Mouse (Mus musculus): ENCODE data around the gene Stim1. TPM values are rescaled to one million over a fixed set of nuclear protein-coding genes. Genes with fewer than 3 reads are reported as not detected.

Gene Stim1
- polyA plus RNA-seq, 1 experiment from 2014 or later, result 11.6 TPM

DNA sequence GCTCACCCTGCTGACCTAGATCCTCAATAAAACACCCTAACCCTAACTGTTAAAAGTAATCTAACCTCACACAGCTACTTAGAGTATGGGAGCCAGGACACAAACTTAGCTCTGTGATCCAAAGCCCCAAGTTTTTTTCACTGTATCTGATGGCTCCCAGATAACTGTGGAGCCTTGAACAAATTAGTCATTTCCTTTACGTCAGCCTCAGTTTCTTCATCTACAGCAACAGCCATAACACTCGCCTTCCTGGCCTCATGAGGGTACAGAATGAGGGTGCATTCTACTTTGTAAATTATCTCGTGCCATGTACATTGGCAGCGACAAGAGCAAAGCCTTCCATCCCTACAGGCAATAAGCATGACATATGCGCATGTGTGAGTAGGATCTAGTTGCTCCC is 25.2 kb upstream of the Stim1 start:
- peaks cover 32% of the 10 kb centered on the region for H3K4me1 ChIP-seq (replicated peaks)
- no peaks in the 10 kb centered on the region for H3K9me3 ChIP-seq
- WGBS, result 86% methylated on average over 5 of the region's 5 CpGs
- peaks cover 37% of the 10 kb centered on the region for H3K36me3 ChIP-seq
- ATAC-seq (ENCODE audit: low read depth), result no peak
- no peak overlapping the region for H3K9ac ChIP-seq
- H3K4me3 ChIP-seq, result no peak overlapping the region
- H3K4me2 ChIP-seq, result no peak overlapping the region
- no peak overlapping the region for H3K27ac ChIP-seq (replicated peaks)
- no peaks in the 10 kb centered on the region for H3K27me3 ChIP-seq

- Histone ChIP-seq H3K4me1 (replicated peaks) (peaks cover 37% of the 10 kb centered on the region), H3K27me3 (no peaks in the 10 kb centered on the region), H3K36me3 (peaks cover 32% of the 10 kb centered on the region), H3K4me3 (no peak overlapping the region), H3K9me3 (no peaks in the 10 kb centered on the region), H3K4me2 (no peak overlapping the region), H3K9ac (no peak overlapping the region), H3K27ac (replicated peaks) (no peak overlapping the region)
- 89% methylated on average over 3 of the region's 3 CpGs for WGBS
- ATAC-seq (ENCODE audit: low read depth), result no peak
Observed at GRCm38 (mm10) chr7:102242917-102243316, 24.7 kb upstream of the Stim1 start.

- WGBS, result 100% methylated on average over 2 of the region's 2 CpGs
- ATAC-seq (ENCODE audit: low read depth), result no peak
- Histone ChIP-seq H3K4me2 (no peak overlapping the region), H3K36me3 (peaks cover 22% of the 10 kb centered on the region), H3K4me3 (no peak overlapping the region), H3K4me1 (replicated peaks) (peaks cover 45% of the 10 kb centered on the region), H3K27ac (replicated peaks) (no peak overlapping the region), H3K27me3 (no peaks in the 10 kb centered on the region), H3K9ac (no peak overlapping the region), H3K9me3 (no peaks in the 10 kb centered on the region)
Observed at GRCm38 (mm10) chr7:102243870-102244269, 23.7 kb upstream of the Stim1 start.

DNA sequence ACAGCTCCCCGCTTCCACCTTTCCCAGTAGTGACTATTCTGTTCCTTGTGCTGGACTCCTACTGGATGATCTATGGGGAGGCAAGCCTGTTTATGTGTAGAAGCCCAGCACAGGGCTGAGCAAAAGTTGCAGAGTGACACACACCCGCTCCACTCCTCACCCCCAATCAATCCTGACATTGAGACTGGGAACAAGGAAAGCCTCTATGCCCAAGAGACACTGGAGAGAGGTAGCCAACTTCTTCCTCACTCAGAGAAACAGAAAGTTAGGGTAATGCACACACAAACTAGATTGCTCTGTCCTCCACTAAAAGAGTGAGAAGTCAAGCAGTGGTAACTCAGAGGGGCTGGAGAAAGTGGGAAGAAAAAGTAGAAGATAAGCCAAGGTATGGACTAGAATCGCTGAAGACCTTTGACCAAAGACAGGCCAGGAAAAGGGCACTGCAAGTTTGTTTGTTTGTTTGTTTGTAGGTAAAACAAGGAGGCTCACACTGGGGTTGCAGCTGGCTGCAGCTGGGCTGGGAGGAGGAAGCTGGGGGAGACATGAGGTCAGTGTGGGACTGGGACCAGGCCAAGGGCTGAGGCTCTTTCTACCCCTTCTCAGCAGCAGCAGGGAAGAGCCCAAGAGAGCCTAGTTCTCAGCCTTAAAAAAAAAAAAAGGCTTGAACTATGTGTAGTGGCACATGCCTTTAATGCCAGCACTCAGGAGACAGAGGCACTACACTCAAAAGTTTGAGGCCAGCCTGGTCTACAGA is 22.6 kb upstream of the Stim1 start:
- peaks cover 13% of the 10 kb centered on the region for H3K36me3 ChIP-seq
- WGBS, result 90% methylated on average over 3 of the region's 3 CpGs
- H3K27ac ChIP-seq (replicated peaks), result peak overlapping the region; percentile 28; the same call in 1 of the 2 replicates
- H3K27me3 ChIP-seq, result no peaks in the 10 kb centered on the region
- H3K4me3 ChIP-seq, result no peak overlapping the region
- H3K4me1 ChIP-seq (replicated peaks), result peaks cover 52% of the 10 kb centered on the region
- H3K4me2 ChIP-seq, result no peak overlapping the region
- no peaks in the 10 kb centered on the region for H3K9me3 ChIP-seq
- no peak overlapping the region for H3K9ac ChIP-seq
- no peak for ATAC-seq (ENCODE audit: low read depth)

DNA sequence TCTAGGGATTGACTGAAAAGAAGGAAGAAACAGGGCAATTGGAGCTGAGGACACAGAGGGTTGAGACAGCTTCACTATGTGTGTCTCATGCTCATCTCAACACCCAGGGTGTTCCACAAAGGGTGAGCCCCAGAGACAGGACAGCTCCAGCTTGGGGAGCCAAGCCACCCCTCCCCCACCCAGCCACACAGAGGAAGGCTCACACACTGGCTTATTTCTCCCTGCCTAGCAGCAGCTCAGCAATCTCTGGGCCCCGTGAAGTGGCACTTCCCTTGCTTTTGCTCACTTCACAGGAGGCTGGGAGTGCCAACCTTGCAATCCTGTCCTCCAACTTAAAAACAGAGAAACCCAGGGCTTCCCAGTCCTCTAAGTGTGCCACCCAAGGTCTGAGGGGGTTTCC is 21.8 kb upstream of the Stim1 start:
- Histone ChIP-seq H3K4me2 (no peak overlapping the region), H3K4me1 (replicated peaks) (peaks cover 54% of the 10 kb centered on the region), H3K36me3 (peaks cover 5% of the 10 kb centered on the region), H3K27ac (replicated peaks) (peak overlapping the region; percentile 28; the same call in 1 of the 2 replicates), H3K27me3 (no peaks in the 10 kb centered on the region), H3K4me3 (no peak overlapping the region), H3K9ac (no peak overlapping the region), H3K9me3 (no peaks in the 10 kb centered on the region)
- 13% methylated on average over 1 of the region's 1 CpGs for WGBS
- ATAC-seq (ENCODE audit: low read depth), result no peak

- H3K9ac ChIP-seq, result no peak overlapping the region
- no peaks in the 10 kb centered on the region for H3K9me3 ChIP-seq
- WGBS, result 74% methylated on average over 6 of the region's 6 CpGs
- H3K4me2 ChIP-seq, result no peak overlapping the region
- H3K27me3 ChIP-seq, result no peaks in the 10 kb centered on the region
- H3K4me1 ChIP-seq (replicated peaks), result peaks cover 59% of the 10 kb centered on the region
- no peak overlapping the region for H3K4me3 ChIP-seq
- ATAC-seq (ENCODE audit: low read depth), result no peak
- H3K27ac ChIP-seq (replicated peaks), result no peak overlapping the region
- peaks cover under 1% of the 10 kb centered on the region; the same call in 1 of the 2 replicates for H3K36me3 ChIP-seq
Observed at GRCm38 (mm10) chr7:102246265-102246664, 21.3 kb upstream of the Stim1 start.

GRCm38 (mm10) chr7:102246956-102247797 is 20.4 kb upstream of the Stim1 start:
- H3K36me3 ChIP-seq, result no peaks in the 10 kb centered on the region; the same call in 1 of the 2 replicates
- WGBS, result 63% methylated on average over 12 of the region's 12 CpGs
- H3K4me2 ChIP-seq, result peak overlapping the region; percentile 92; the same call in 1 of the 2 replicates
- no peaks in the 10 kb centered on the region for H3K27me3 ChIP-seq
- 0 out of 2 replicates have a peak overlapping the region, but pooled peaks have one; percentile 5 for H3K27ac ChIP-seq (replicated peaks)
- 0 out of 2 replicates have a peak overlapping the region, but pooled peaks have one; percentile 22 for H3K9ac ChIP-seq
- no peak for ATAC-seq (ENCODE audit: low read depth)
- no peak overlapping the region for H3K4me3 ChIP-seq
- H3K4me1 ChIP-seq (replicated peaks), result peaks cover 61% of the 10 kb centered on the region
- no peaks in the 10 kb centered on the region for H3K9me3 ChIP-seq

DNA sequence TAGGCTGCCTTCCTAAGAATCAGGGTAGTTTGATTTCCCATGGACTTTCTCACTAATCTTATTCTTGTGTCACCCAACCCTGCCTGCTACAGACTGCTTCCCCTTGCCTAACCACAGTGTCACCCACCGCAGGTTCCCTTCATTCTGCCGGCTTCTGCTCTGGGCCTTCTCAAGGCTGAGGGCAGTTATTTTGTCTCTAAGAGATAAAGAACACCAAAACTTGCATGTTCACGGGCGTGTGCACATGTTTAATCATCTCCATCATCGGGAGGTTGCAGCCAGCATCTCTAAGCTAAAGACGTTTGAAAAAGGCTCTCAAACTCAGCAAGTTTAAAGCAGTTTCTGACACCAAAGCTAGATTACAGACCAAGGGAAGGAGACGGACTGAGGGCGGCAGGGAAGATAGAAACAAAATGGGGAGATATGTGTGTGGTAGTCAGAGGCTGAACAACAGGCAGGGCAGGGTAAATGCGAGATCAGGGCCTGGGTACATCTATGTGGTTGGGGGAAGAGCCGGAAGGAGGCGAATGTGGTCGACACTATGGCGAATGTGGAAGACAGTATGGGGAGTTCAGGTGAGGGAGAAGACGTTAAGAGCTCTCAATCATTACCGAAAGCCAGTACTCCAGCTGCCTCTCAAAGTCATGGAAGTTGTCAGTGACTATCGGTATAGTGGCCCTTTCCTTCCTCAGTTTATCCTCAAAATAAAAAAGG is 18.8 kb upstream of the Stim1 start:
- H3K27ac ChIP-seq (replicated peaks), result 0 out of 2 replicates have a peak overlapping the region, but pooled peaks have one; percentile 88
- no peak for ATAC-seq (ENCODE audit: low read depth)
- peak overlapping the region; percentile 92 for H3K4me2 ChIP-seq
- WGBS, result 34% methylated on average over 16 of the region's 16 CpGs
- H3K4me1 ChIP-seq (replicated peaks), result peaks cover 61% of the 10 kb centered on the region
- H3K27me3 ChIP-seq, result no peaks in the 10 kb centered on the region
- peak overlapping the region; percentile 87 for H3K9ac ChIP-seq
- H3K9me3 ChIP-seq, result no peaks in the 10 kb centered on the region
- no peaks in the 10 kb centered on the region for H3K36me3 ChIP-seq
- peak overlapping the region; percentile 75 for H3K4me3 ChIP-seq

GRCm38 (mm10) chr7:102249531-102249895 is 18.1 kb upstream of the Stim1 start:
- Histone ChIP-seq H3K9me3 (no peaks in the 10 kb centered on the region), H3K27ac (replicated peaks) (peak overlapping the region; percentile 88), H3K36me3 (no peaks in the 10 kb centered on the region), H3K4me3 (peak overlapping the region; percentile 75), H3K9ac (peak overlapping the region; percentile 87), H3K4me2 (peak overlapping the region; percentile 92), H3K4me1 (replicated peaks) (peaks cover 59% of the 10 kb centered on the region), H3K27me3 (no peaks in the 10 kb centered on the region)
- WGBS, result under 1% methylated on average over 23 of the region's 23 CpGs
- peak; percentile 29 for ATAC-seq (ENCODE audit: low read depth)

DNA sequence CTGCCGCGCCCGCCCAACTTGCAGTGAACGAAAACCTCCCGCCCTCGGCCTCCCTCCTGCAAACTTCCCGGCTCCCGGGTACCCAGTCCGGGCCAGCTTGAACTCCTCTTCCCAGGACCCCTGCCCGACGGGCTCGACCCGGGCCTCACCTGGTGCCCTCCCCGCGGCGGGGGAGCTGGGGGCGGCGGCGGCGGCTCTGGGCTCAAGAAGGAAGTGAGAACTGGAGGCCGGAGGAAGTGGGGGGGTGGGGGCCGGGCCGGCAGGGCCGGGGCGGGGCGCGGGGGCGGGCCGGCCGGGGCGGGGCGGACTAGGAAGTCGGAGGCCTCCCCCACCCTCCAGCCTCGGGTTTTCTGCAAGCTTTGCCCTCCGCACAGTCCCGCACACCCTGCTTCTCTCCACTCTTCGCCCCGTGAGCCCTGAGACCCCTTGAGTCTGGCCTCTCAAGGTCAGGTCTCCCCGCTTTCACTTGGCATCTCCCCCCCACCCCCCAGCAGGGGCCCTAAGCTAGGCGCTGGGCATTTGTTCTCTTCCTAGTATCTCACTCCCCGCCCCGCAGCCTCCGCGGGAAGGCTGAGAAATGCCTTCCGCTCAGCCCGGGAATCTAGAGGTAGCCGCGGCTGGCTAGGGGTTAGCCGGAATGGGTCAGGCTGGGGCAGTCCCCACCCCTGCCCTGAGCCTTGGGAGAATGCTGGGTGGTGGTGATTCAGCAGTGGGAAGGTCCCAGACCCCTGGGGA is 17.5 kb upstream of the Stim1 start:
- H3K9ac ChIP-seq, result peak overlapping the region; percentile 87
- peak; percentile 84 for ATAC-seq (ENCODE audit: low read depth)
- H3K4me3 ChIP-seq, result peak overlapping the region; percentile 75
- H3K4me2 ChIP-seq, result peak overlapping the region; percentile 92
- H3K27me3 ChIP-seq, result no peaks in the 10 kb centered on the region
- no peaks in the 10 kb centered on the region for H3K36me3 ChIP-seq
- H3K9me3 ChIP-seq, result no peaks in the 10 kb centered on the region
- peaks cover 54% of the 10 kb centered on the region for H3K4me1 ChIP-seq (replicated peaks)
- 1% methylated on average over 34 of the region's 49 CpGs for WGBS
- H3K27ac ChIP-seq (replicated peaks), result peak overlapping the region; percentile 88

GRCm38 (mm10) chr7:102250631-102251214 is 16.9 kb upstream of the Stim1 start:
- no peaks in the 10 kb centered on the region for H3K36me3 ChIP-seq
- peak overlapping the region; percentile 75 for H3K4me3 ChIP-seq
- peak overlapping the region; percentile 88 for H3K27ac ChIP-seq (replicated peaks)
- H3K9ac ChIP-seq, result peak overlapping the region; percentile 87
- peak overlapping the region; percentile 92 for H3K4me2 ChIP-seq
- no peaks in the 10 kb centered on the region for H3K27me3 ChIP-seq
- peaks cover 48% of the 10 kb centered on the region for H3K4me1 ChIP-seq (replicated peaks)
- H3K9me3 ChIP-seq, result no peaks in the 10 kb centered on the region
- WGBS, result under 1% methylated on average over 33 of the region's 33 CpGs
- peak; percentile 80 for ATAC-seq (ENCODE audit: low read depth)

All from neural tube, embryonic 13.5 days (tissue).